Mouse (Mus musculus) small intestine, adult 2 months (tissue): ENCODE results near the gene Mthfd1l.

Experiments used
- CTCF ChIP-seq: fragments of 200-500 bp; IDR thresholded peaks from 2 replicates; pipeline ENCODE4 v1.5.1; 2012; ENCODE audit warnings: low read depth, mild to moderate bottlenecking, control low read depth, inconsistent platforms, low read length, moderate library complexity, mixed read lengths; ENCODE audit not compliant: insufficient replicate concordance, insufficient read length; ENCODE audit errors: extremely low read depth
- POLR2A ChIP-seq: fragments of 200-500 bp; IDR thresholded peaks from 2 replicates; pipeline ENCODE4 v1.6.1; 2012; ENCODE audit warnings: low read depth, mild to moderate bottlenecking, control low read depth, inconsistent platforms, low read length, moderate library complexity

DNA sequence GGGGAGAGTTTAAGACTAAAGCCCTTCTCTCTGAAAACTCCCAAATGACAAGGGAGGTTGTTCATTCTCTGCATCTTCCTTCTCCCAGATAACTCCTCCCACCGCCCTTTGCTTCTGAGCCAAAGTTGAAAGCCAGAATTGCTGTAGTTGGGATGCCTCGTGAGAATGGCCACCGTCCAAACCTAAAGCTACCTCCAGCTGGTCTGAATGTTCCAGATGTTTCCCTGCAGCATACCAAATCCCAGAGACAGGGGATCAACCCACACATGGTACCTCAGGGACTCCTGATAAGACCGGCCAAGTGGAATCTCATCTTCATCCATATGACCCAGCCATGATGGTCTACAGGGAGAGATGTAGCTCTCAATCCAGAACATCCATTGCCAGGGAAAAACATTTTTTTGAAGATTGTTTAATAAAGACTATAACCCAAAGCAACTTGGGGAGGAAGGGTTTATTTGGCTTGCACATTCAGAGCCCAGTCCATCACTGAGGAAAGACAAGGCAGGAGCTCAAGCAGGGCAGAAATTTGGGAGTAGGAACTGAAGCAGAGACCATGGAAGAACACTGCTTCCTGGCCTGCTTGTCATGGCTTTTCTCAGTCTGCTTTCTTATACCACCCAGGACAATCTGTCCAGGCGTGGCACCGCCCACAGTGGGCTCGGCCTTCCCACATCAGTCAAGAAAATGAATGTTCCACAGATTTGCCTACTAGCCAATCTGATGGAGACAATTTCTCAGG lies 206.3 kb downstream of the Mthfd1l start:
- TF ChIP-seq CTCF (no peak), POLR2A (no peak)
